Mouse (Mus musculus): ENCODE measurements around the gene Fbf1. TPM values are rescaled to one million over a fixed set of nuclear protein-coding genes. Genes with fewer than 3 reads are reported as not detected.

The Fbf1 gene
- total RNA-seq, 1 experiment: 32.1 TPM

DNA sequence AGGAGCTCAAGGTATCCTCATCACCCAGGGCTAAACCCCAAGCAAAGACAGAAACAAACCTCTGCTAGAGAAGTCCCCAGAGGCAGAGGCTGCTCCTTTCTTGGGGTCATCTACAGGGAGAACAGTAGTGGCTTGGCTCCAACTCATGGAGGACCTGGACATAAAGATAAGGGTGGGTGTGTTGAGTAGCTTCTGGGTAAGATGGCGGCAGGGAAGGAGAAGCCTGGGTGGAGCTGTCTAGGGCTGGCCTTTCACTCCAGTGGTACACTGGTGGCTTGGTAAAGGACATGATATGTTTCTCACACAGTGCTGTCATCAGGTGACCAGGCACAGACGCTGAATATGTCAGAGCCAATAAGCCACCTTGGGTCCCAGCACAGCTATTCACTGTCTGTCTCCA lies 17.0 kb downstream of the Fbf1 start:
- in situ Hi-C loops (cut with MboI; ENCODE audit: low sequenced_read_pairs in 2 of 2, unreplicated experiment in 2 of 2): no loop called here
- H3K9me3 ChIP-seq (ENCODE audit: control insufficient read depth, insufficient read depth, low read depth, low read length): no peaks in the 10 kb centered on the region
- no peak for DNase-seq (ENCODE audit: low read depth, low spot score)
- peaks cover 19% of the 10 kb centered on the region for H3K36me3 ChIP-seq (ENCODE audit: control insufficient read depth, insufficient read depth, low read length, poor library complexity, severe bottlenecking)
- no peak overlapping the region for H3K27ac ChIP-seq (ENCODE audit: insufficient read depth, low read depth, low read length, poor library complexity, severe bottlenecking)
- H3K9ac ChIP-seq (ENCODE audit: insufficient read depth, low read depth, low read length, poor library complexity, severe bottlenecking): no peak overlapping the region
- TF ChIP-seq HCFC1 (IDR thresholded peaks at IDR 0.05; ENCODE audit: borderline replicate concordance, insufficient read depth, low read length): no peak
- no peak for TF ChIP-seq CHD2 (IDR thresholded peaks at IDR 0.05; ENCODE audit: low read depth, low read length)
- TF ChIP-seq MAFK (IDR thresholded peaks at IDR 0.05; ENCODE audit: insufficient read depth, low read depth, low read length): no peak
- no peak for TF ChIP-seq ZNF384 (IDR thresholded peaks at IDR 0.05; ENCODE audit: low read depth, low read length)
- TF ChIP-seq ZC3H11A (IDR thresholded peaks at IDR 0.05; ENCODE audit: borderline replicate concordance, low read depth, low read length): no peak
- peaks cover 0 to 10% of the 10 kb centered on the region in 2 experiments; a peak in 1 of 4 replicates for H3K4me1 ChIP-seq (ENCODE audit: control insufficient read depth in 2 of 2, insufficient read depth in 2 of 2, low read length in 2 of 2, poor library complexity in 1 of 2)
- no peak overlapping the region for H3K4me3 ChIP-seq (ENCODE audit: insufficient read depth in 1 of 2, low read depth in 1 of 2, low read length in 2 of 2, poor library complexity in 1 of 2, severe bottlenecking in 1 of 2)

DNA sequence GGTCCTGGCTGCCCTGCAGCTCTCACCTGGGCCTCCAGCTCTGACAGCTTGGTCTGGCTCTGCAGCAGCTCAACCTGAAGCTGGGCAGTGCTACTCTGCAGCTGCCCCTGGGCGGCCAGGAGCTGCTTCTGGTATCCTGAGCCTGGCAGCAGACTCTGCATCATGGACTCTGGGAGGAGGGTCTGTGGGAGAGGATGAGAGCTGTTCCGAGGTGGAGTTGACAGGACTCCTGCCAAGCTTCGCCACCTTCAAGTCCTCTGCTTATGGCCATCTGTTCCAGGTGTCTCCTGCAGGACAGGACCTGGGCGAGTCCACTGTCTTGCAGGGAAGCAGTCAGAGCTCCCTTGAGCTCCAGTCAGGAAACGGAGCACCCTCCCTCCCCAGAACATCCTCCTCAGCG lies 18.6 kb downstream of the Fbf1 start:
- no peak for TF ChIP-seq MAFK (IDR thresholded peaks at IDR 0.05; ENCODE audit: insufficient read depth, low read depth, low read length)
- no peak for TF ChIP-seq CHD2 (IDR thresholded peaks at IDR 0.05; ENCODE audit: low read depth, low read length)
- TF ChIP-seq ZNF384 (IDR thresholded peaks at IDR 0.05; ENCODE audit: low read depth, low read length): no peak
- no peak for TF ChIP-seq HCFC1 (IDR thresholded peaks at IDR 0.05; ENCODE audit: borderline replicate concordance, insufficient read depth, low read length)
- no peak for TF ChIP-seq ZC3H11A (IDR thresholded peaks at IDR 0.05; ENCODE audit: borderline replicate concordance, low read depth, low read length)
- DNase-seq (ENCODE audit: low read depth, low spot score): no peak
- Histone ChIP-seq H3K9ac (ENCODE audit: insufficient read depth, low read depth, low read length, poor library complexity, severe bottlenecking) (no peak overlapping the region), H3K9me3 (ENCODE audit: control insufficient read depth, insufficient read depth, low read depth, low read length) (no peaks in the 10 kb centered on the region), H3K4me1 (ENCODE audit: control insufficient read depth in 2 of 2, insufficient read depth in 2 of 2, low read length in 2 of 2, poor library complexity in 1 of 2) (peaks cover 0 to 17% of the 10 kb centered on the region in 2 experiments; a peak in 1 of 4 replicates), H3K36me3 (ENCODE audit: control insufficient read depth, insufficient read depth, low read length, poor library complexity, severe bottlenecking) (peaks cover 14% of the 10 kb centered on the region), H3K27ac (ENCODE audit: insufficient read depth, low read depth, low read length, poor library complexity, severe bottlenecking) (no peak overlapping the region), H3K4me3 (ENCODE audit: insufficient read depth in 1 of 2, low read depth in 1 of 2, low read length in 2 of 2, poor library complexity in 1 of 2, severe bottlenecking in 1 of 2) (no peak overlapping the region)
- in situ Hi-C loops (cut with MboI; ENCODE audit: low sequenced_read_pairs in 2 of 2, unreplicated experiment in 2 of 2): no loop called here

DNA sequence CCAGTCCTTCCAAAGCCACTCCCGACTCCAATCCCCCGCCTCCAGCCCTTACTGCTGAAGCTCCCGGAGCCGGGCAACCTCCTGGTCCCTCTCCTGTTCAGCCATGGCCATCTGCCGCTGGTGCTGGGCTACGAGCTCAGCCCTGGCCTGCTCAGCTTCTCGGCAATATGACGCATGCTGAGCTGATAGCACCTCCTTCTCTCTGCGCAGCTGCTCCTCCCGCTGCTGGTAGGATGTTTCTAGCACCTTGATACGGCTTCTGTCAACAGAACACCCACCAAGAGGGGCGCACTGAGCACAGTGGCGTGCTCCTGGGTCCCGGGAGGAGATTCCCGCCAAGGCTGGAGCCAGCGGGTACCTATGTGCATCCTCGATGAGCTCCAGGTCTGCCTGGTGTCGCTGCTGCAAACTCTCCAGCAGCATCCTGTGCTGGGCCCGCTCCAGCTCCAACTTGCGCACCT lies 19.2 kb downstream of the Fbf1 start:
- Histone ChIP-seq H3K9ac (ENCODE audit: insufficient read depth, low read depth, low read length, poor library complexity, severe bottlenecking) (no peak overlapping the region), H3K4me3 (ENCODE audit: insufficient read depth in 1 of 2, low read depth in 1 of 2, low read length in 2 of 2, poor library complexity in 1 of 2, severe bottlenecking in 1 of 2) (no peak overlapping the region; a peak in 1 of 4 replicates), H3K36me3 (ENCODE audit: control insufficient read depth, insufficient read depth, low read length, poor library complexity, severe bottlenecking) (peaks cover 14% of the 10 kb centered on the region), H3K27ac (ENCODE audit: insufficient read depth, low read depth, low read length, poor library complexity, severe bottlenecking) (no peak overlapping the region), H3K4me1 (ENCODE audit: control insufficient read depth in 2 of 2, insufficient read depth in 2 of 2, low read length in 2 of 2, poor library complexity in 1 of 2) (peaks cover 0 to 17% of the 10 kb centered on the region in 2 experiments; a peak in 1 of 4 replicates), H3K9me3 (ENCODE audit: control insufficient read depth, insufficient read depth, low read depth, low read length) (no peaks in the 10 kb centered on the region)
- no peak for DNase-seq (ENCODE audit: low read depth, low spot score)
- TF ChIP-seq ZC3H11A (IDR thresholded peaks at IDR 0.05; ENCODE audit: borderline replicate concordance, low read depth, low read length): no peak
- no peak for TF ChIP-seq MAFK (IDR thresholded peaks at IDR 0.05; ENCODE audit: insufficient read depth, low read depth, low read length)
- no peak for TF ChIP-seq HCFC1 (IDR thresholded peaks at IDR 0.05; ENCODE audit: borderline replicate concordance, insufficient read depth, low read length)
- in situ Hi-C loops (cut with MboI; ENCODE audit: low sequenced_read_pairs in 2 of 2, unreplicated experiment in 2 of 2): no loop called here

- H3K36me3 ChIP-seq (ENCODE audit: control insufficient read depth, insufficient read depth, low read length, poor library complexity, severe bottlenecking): peaks cover 7% of the 10 kb centered on the region; the same call in 1 of the 2 replicates
- no peak for DNase-seq (ENCODE audit: low read depth, low spot score)
- in situ Hi-C loops (cut with MboI; ENCODE audit: low sequenced_read_pairs in 2 of 2, unreplicated experiment in 2 of 2): no loop called here
- TF ChIP-seq ZNF384 (IDR thresholded peaks at IDR 0.05; ENCODE audit: low read depth, low read length) (no peak), CHD2 (IDR thresholded peaks at IDR 0.05; ENCODE audit: low read depth, low read length) (no peak), HCFC1 (IDR thresholded peaks at IDR 0.05; ENCODE audit: borderline replicate concordance, insufficient read depth, low read length) (no peak)
- H3K9me3 ChIP-seq (ENCODE audit: control insufficient read depth, insufficient read depth, low read depth, low read length): no peaks in the 10 kb centered on the region
- H3K9ac ChIP-seq (ENCODE audit: insufficient read depth, low read depth, low read length, poor library complexity, severe bottlenecking): no peak overlapping the region
- peak overlapping the region; percentile 5 to 39; a peak in 2 of 4 replicates for H3K4me3 ChIP-seq (ENCODE audit: insufficient read depth in 1 of 2, low read depth in 1 of 2, low read length in 2 of 2, poor library complexity in 1 of 2, severe bottlenecking in 1 of 2)
- H3K4me1 ChIP-seq (ENCODE audit: control insufficient read depth in 2 of 2, insufficient read depth in 2 of 2, low read length in 2 of 2, poor library complexity in 1 of 2): peaks cover 0 to 30% of the 10 kb centered on the region in 2 experiments; a peak in 2 of 4 replicates
- no peak overlapping the region for H3K27ac ChIP-seq (ENCODE audit: insufficient read depth, low read depth, low read length, poor library complexity, severe bottlenecking)
Measured at GRCm38 (mm10) chr11:116146294-116146985, 21.5 kb downstream of the Fbf1 start.

Data from ES-E14 (cell line).